Mouse (Mus musculus): ENCODE data around the gene Plcg1. TPM values are rescaled to one million over a fixed set of nuclear protein-coding genes. Genes with fewer than 3 reads are reported as not detected.

Plcg1 gene
- 10 to 100 TPM; 56.4 to 66.8 TPM for polyA plus RNA-seq (2017; shearing (Covaris generic))

GRCm38 (mm10) chr2:160731117-160731838, at the start of gene Plcg1:
Gene Plcg1, plus strand, starts transcription at chr2:160731300.
- peak; percentile 69 for ATAC-seq

GRCm38 (mm10) chr2:160700271-160700670, 30.8 kb upstream of the Plcg1 start:
- ATAC-seq, result peak; percentile 37

- peak; percentile 82 for ATAC-seq
Measured at GRCm38 (mm10) chr2:160701603-160702002, 29.5 kb upstream of the Plcg1 start.

GRCm38 (mm10) chr2:160702824-160703223, 28.3 kb upstream of the Plcg1 start:
- no peak for ATAC-seq

DNA sequence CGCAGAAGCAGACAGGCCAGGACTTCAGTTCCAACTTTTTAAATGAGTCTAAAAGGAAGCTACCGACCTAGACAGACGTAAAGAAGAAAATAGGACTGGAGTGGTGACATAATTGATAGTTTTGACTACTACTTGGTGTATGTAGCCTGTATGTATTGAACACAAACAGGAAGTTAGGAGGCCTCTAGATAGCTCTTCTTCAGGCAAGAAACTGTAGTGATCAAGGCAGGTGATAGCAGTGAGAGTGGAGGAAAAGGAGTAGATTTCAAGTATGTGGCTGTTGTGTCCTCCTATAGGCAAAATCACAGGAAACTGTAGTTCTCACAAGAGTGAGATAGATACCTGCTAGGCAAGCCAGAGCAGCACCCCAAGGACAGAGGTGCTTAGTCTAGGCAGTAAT, 23.4 kb upstream of the Plcg1 start:
- ATAC-seq, result no peak

DNA sequence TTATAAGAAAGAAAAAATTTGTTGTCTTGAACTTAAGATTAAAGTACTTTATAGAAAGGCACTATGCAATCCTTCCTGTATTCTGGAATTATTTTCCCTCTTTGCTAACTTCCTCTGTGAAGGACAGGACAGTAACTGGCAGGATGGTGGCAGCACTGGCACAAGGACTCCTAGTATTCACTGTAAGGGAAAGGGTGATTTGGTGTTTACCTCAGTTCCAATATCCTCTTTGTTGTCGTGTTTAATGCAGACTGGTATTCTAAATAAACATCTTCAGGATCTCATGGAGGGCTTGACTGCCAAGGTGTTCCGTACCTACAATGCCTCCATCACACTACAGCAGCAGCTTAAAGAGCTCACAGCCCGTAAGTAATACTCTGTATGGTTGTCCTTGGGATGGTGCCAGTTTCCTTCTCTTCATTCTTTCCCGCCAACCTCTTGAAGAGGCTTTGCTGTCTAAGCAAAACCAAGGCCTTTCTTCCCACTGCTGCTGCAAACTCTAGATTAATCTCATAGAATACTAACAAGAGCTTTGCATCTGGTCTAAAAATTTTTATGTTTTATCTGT, 15.6 kb upstream of the Plcg1 start:
- ATAC-seq, result no peak

- no peak for ATAC-seq
Measured at GRCm38 (mm10) chr2:160717269-160717668, 13.8 kb upstream of the Plcg1 start.

DNA sequence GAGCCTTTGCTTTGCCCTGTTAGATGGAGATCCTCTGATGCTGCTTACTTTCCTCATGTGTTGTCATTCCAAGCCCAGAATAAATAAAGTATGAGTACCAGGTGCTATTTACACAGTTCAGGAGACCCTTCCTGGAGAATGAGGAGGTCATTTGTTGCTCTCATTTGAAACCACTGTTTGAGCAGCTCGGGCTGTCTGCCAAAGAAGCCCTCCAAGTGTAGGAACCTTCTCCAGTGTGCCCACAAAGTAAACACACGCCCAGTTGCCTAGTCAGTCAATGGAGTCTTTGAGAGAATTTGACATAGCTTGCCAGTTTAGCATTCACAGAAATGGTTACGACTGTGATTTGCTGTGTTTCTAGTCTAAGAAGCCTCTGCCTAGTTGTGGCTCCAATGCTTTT, 12.3 kb upstream of the Plcg1 start:
- ATAC-seq, result no peak

DNA sequence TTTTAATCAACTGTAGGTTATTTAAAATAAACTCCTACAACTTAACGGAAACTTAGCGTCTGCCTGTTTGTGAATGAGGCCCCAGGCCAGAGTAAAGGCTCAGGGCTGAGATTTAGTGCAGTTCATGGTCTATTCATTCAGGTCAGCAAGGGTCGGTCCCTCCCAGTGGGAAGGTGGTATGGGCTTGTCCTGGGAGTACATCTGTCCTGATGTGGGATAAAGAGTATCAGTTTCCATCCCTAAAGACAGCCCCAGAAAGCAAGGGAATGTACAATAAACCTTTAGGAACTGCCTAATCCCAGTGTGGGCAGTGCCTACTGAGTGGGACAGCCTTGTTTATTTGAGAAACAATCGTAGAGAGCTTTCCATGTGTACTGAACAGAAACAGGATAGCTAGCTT, 8.4 kb upstream of the Plcg1 start:
- no peak for ATAC-seq

- no peak for ATAC-seq
Measured at GRCm38 (mm10) chr2:160723613-160724375, 7.3 kb upstream of the Plcg1 start.

- ATAC-seq, result no peak
Measured at GRCm38 (mm10) chr2:160724536-160724935, 6.6 kb upstream of the Plcg1 start.

GRCm38 (mm10) chr2:160725877-160726864, 4.9 kb upstream of the Plcg1 start:
- no peak for ATAC-seq

GRCm38 (mm10) chr2:160728972-160729371, 2.1 kb upstream of the Plcg1 start:
- ATAC-seq, result no peak

- ATAC-seq, result no peak
Measured at GRCm38 (mm10) chr2:160729436-160729835, 1.7 kb upstream of the Plcg1 start.

GRCm38 (mm10) chr2:160729851-160730796, 976 bp upstream of the Plcg1 start:
- ATAC-seq, result no peak

DNA sequence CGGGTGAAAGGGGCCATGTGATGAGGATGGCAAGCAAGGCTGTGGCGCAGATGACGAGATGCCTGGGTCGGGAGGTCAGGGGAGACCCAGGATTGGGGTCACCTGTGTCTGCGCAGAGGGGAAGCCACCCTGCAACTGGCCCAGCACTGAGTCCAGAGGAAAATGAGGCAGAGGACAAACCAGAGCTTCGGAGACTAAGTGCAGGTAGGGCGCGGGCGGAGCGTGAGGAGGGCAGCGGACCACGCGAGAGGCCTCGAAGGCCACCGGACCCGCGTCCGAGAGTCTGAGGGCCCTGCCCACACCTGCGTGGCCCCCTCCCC, 343 bp upstream of the Plcg1 start:
- peak; percentile 2 for ATAC-seq

- ATAC-seq, result no peak
Measured at GRCm38 (mm10) chr2:160731839-160732261, 750 bp downstream of the Plcg1 start.

DNA sequence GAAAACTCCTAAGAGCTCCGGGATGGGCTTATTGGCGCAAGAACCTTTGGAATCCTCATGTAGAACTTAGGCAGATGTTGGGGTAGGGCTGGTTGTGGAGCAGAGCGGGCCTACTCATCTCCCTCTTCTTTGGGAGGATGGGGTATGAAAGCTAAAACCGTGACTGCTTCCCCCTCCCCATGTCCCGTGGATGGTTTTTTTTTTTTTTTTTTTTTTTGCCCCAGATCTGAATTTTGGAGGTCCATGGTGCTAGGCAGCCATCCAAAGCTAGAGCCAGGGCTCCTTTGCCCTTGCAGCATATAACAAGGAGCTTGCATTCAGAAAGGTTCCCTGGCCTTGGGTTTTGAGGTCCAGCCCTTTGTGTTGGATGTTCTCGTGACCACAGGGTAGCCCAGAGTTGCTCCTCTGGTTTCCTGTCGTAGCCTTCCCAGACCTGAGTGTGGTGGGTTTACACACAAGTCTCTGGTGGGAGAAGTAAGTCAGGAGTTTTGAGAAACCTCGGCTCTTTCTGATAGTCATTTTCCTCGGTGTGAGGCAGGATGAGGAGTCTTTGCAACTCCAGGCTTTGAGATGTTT, 1.4 kb downstream of the Plcg1 start:
- no peak for ATAC-seq

DNA sequence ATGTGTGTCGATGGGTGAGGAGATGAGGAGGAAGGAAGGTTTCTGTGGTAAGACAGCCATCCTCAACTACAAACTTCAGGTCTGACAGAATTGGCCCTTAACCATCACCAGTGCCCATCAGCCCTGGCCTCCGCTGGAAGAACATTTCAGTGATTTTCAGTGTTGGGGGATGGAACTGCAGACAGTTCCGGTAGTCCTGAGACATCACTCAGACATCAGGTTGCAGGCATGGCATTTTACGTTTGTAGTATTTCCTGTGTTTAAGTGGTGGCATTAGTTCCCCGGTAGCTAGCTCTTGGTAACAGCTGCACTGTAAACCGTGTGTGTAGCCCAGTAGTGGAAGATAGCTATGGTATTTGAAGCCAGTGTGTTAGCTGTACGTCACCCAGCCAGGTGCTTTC, 2.0 kb downstream of the Plcg1 start:
- peak; percentile 58 for ATAC-seq

- peak; percentile 18 for ATAC-seq
Measured at GRCm38 (mm10) chr2:160734331-160734730, 3.2 kb downstream of the Plcg1 start.

DNA sequence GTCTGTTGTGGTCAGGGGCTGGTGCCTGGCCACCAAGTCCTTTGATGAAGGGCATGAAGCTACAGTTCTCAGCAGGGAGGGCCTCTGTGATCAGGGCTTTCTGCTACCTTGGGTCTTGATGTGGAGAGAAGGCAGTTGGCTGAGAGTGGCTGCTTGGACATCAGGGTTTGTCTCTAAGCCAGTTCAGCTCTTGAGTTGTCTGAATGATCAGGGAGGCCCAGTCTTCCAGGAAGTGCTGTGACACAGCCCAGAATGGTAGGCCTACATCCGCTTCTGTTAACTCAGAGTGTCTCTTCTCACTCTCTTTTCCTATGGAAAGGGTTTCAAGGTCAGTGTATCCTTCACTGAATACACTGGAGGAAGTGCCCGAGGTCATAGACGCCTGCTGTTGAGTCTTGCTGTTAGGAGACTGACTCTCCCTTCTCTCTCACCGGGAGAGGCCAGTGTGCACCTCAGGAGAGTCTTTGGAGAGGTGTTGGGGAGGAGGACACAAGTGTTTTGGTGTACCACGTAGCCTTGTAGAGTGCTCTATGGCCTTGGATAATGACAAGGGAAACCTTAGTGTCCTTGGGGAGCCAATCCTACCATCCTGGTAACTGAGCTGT, 4.7 kb downstream of the Plcg1 start:
- peak; percentile 10 for ATAC-seq
